Mouse (Mus musculus): ENCODE results near the gene S100a2. TPM values are rescaled to one million over a fixed set of nuclear protein-coding genes. Genes with fewer than 3 reads are reported as not detected.

S100a2 gene
- polyA plus RNA-seq, 1 experiment from 2014 or later, result not detected

- Histone ChIP-seq H3K36me3 (replicated peaks) (no peaks in the 10 kb centered on the region), H3K4me2 (no peak overlapping the region), H3K27ac (no peak overlapping the region), H3K27me3 (replicated peaks) (no peaks in the 10 kb centered on the region), H3K4me1 (no peaks in the 10 kb centered on the region), H3K9me3 (no peaks in the 10 kb centered on the region), H3K9ac (no peak overlapping the region), H3K4me3 (no peak overlapping the region)
- WGBS, result 86% methylated on average over 3 of the region's 3 CpGs
- no peak for ATAC-seq (replicated peaks)
Observed at GRCm38 (mm10) chr3:90599401-90599800, 9.4 kb downstream of the S100a2 start.

- 88% methylated on average over 6 of the region's 6 CpGs for WGBS
Observed at GRCm38 (mm10) chr3:90600036-90600435, 10.0 kb downstream of the S100a2 start.

GRCm38 (mm10) chr3:90600458-90601195, 10.6 kb downstream of the S100a2 start:
- Histone ChIP-seq H3K27me3 (replicated peaks) (no peaks in the 10 kb centered on the region), H3K36me3 (replicated peaks) (no peaks in the 10 kb centered on the region), H3K4me3 (no peak overlapping the region), H3K4me2 (no peak overlapping the region), H3K27ac (no peak overlapping the region), H3K9me3 (no peaks in the 10 kb centered on the region), H3K9ac (no peak overlapping the region), H3K4me1 (no peaks in the 10 kb centered on the region)
- ATAC-seq (replicated peaks), result no peak
- 83% methylated on average over 8 of the region's 8 CpGs for WGBS

More at GRCm38 (mm10) chr3:90600036-90600435, 10.0 kb downstream of the S100a2 start:
- Histone ChIP-seq H3K9ac (no peak overlapping the region), H3K27me3 (replicated peaks) (no peaks in the 10 kb centered on the region), H3K4me3 (no peak overlapping the region), H3K27ac (no peak overlapping the region), H3K9me3 (no peaks in the 10 kb centered on the region), H3K4me1 (no peaks in the 10 kb centered on the region), H3K4me2 (no peak overlapping the region), H3K36me3 (replicated peaks) (no peaks in the 10 kb centered on the region)
- no peak for ATAC-seq (replicated peaks)

GRCm38 (mm10) chr3:90601486-90602110, 11.6 kb downstream of the S100a2 start, which contains the start of gene Gm42674:
Gene Gm42674, plus strand, starts transcription at chr3:90601904.
- no peaks in the 10 kb centered on the region for H3K9me3 ChIP-seq
- no peaks in the 10 kb centered on the region for H3K36me3 ChIP-seq (replicated peaks)
- H3K4me2 ChIP-seq, result no peak within 1 kb of the TSS
- H3K4me3 ChIP-seq, result no peak within 1 kb of the TSS
- H3K9ac ChIP-seq, result no peak within 1 kb of the TSS
- no peak within 1 kb of the TSS for H3K27ac ChIP-seq
- no peaks in the 10 kb centered on the region for H3K4me1 ChIP-seq
- no peak for ATAC-seq (replicated peaks)
- WGBS, result 88% methylated on average over 11 of the region's 11 CpGs
- no peaks in the 10 kb centered on the region for H3K27me3 ChIP-seq (replicated peaks)

GRCm38 (mm10) chr3:90603623-90604022, 13.6 kb downstream of the S100a2 start, which contains the start of gene S100a4:
Gene S100a4, plus strand, starts transcription at chr3:90603771.
- H3K9ac ChIP-seq, result no peak within 1 kb of the TSS
- no peaks in the 10 kb centered on the region for H3K27me3 ChIP-seq (replicated peaks)
- WGBS, result 64% methylated on average over 3 of the region's 3 CpGs
- no peaks in the 10 kb centered on the region for H3K36me3 ChIP-seq (replicated peaks)
- no peaks in the 10 kb centered on the region for H3K4me1 ChIP-seq
- H3K4me2 ChIP-seq, result no peak within 1 kb of the TSS
- no peak within 1 kb of the TSS for H3K27ac ChIP-seq
- H3K9me3 ChIP-seq, result no peaks in the 10 kb centered on the region
- no peak within 1 kb of the TSS for H3K4me3 ChIP-seq
- no peak for ATAC-seq (replicated peaks)

GRCm38 (mm10) chr3:90604416-90604815, 14.4 kb downstream of the S100a2 start:
- H3K9ac ChIP-seq, result no peak overlapping the region
- H3K4me1 ChIP-seq, result no peaks in the 10 kb centered on the region
- H3K36me3 ChIP-seq (replicated peaks), result no peaks in the 10 kb centered on the region
- H3K27me3 ChIP-seq (replicated peaks), result no peaks in the 10 kb centered on the region
- H3K9me3 ChIP-seq, result no peaks in the 10 kb centered on the region
- H3K4me2 ChIP-seq, result no peak overlapping the region
- no peak overlapping the region for H3K4me3 ChIP-seq
- WGBS, result 64% methylated on average over 4 of the region's 4 CpGs
- H3K27ac ChIP-seq, result no peak overlapping the region
- 0 out of 2 replicates have a peak, but pooled peaks have one; percentile 14 for ATAC-seq (replicated peaks)

GRCm38 (mm10) chr3:90605049-90605448, 15.0 kb downstream of the S100a2 start:
- ATAC-seq (replicated peaks), result no peak
- WGBS, result 83% methylated on average over 3 of the region's 3 CpGs
- H3K27me3 ChIP-seq (replicated peaks), result no peaks in the 10 kb centered on the region
- no peak overlapping the region for H3K4me3 ChIP-seq
- H3K9ac ChIP-seq, result no peak overlapping the region
- no peaks in the 10 kb centered on the region for H3K36me3 ChIP-seq (replicated peaks)
- no peak overlapping the region for H3K4me2 ChIP-seq
- no peak overlapping the region for H3K27ac ChIP-seq
- H3K4me1 ChIP-seq, result no peaks in the 10 kb centered on the region
- H3K9me3 ChIP-seq, result no peaks in the 10 kb centered on the region

GRCm38 (mm10) chr3:90605736-90606135, 15.7 kb downstream of the S100a2 start:
- ATAC-seq (replicated peaks), result no peak
- 87% methylated on average over 2 of the region's 2 CpGs for WGBS

GRCm38 (mm10) chr3:90606185-90606584, 16.1 kb downstream of the S100a2 start:
- H3K9ac ChIP-seq, result no peak overlapping the region
- no peaks in the 10 kb centered on the region for H3K36me3 ChIP-seq (replicated peaks)
- ATAC-seq (replicated peaks), result no peak
- WGBS, result 90% methylated on average over 6 of the region's 6 CpGs
- no peak overlapping the region for H3K4me2 ChIP-seq
- no peaks in the 10 kb centered on the region for H3K9me3 ChIP-seq
- H3K4me3 ChIP-seq, result no peak overlapping the region
- no peaks in the 10 kb centered on the region for H3K4me1 ChIP-seq
- no peak overlapping the region for H3K27ac ChIP-seq
- H3K27me3 ChIP-seq (replicated peaks), result no peaks in the 10 kb centered on the region

More at GRCm38 (mm10) chr3:90605736-90606135, 15.7 kb downstream of the S100a2 start:
- Histone ChIP-seq H3K4me1 (no peaks in the 10 kb centered on the region), H3K4me2 (no peak overlapping the region), H3K9ac (no peak overlapping the region), H3K36me3 (replicated peaks) (no peaks in the 10 kb centered on the region), H3K9me3 (no peaks in the 10 kb centered on the region), H3K27ac (no peak overlapping the region), H3K4me3 (no peak overlapping the region), H3K27me3 (replicated peaks) (no peaks in the 10 kb centered on the region)

GRCm38 (mm10) chr3:90607361-90607760, 17.3 kb downstream of the S100a2 start:
- H3K4me2 ChIP-seq, result no peak overlapping the region
- no peak overlapping the region for H3K9ac ChIP-seq
- no peaks in the 10 kb centered on the region for H3K4me1 ChIP-seq
- H3K36me3 ChIP-seq (replicated peaks), result no peaks in the 10 kb centered on the region
- no peak overlapping the region for H3K27ac ChIP-seq
- no peak overlapping the region for H3K4me3 ChIP-seq
- no peak for ATAC-seq (replicated peaks)
- no peaks in the 10 kb centered on the region for H3K27me3 ChIP-seq (replicated peaks)
- no peaks in the 10 kb centered on the region for H3K9me3 ChIP-seq
- 90% methylated on average over 3 of the region's 3 CpGs for WGBS

- Histone ChIP-seq H3K36me3 (replicated peaks) (no peaks in the 10 kb centered on the region), H3K9ac (no peak within 1 kb of the TSS), H3K4me2 (no peak within 1 kb of the TSS), H3K4me1 (peaks cover 7% of the 10 kb centered on the region), H3K27me3 (replicated peaks) (peaks cover under 1% of the 10 kb centered on the region), H3K27ac (no peak within 1 kb of the TSS), H3K9me3 (no peaks in the 10 kb centered on the region), H3K4me3 (no peak within 1 kb of the TSS)
- 65% methylated on average over 3 of the region's 3 CpGs for WGBS
- no peak for ATAC-seq (replicated peaks)
Observed at GRCm38 (mm10) chr3:90608223-90608622, 18.2 kb downstream of the S100a2 start, which contains the start of gene S100a5. Gene S100a5, plus strand, starts transcription at chr3:90608523.

GRCm38 (mm10) chr3:90609102-90609501, 19.1 kb downstream of the S100a2 start:
- no peak overlapping the region for H3K9ac ChIP-seq
- H3K4me1 ChIP-seq, result peaks cover 7% of the 10 kb centered on the region
- H3K36me3 ChIP-seq (replicated peaks), result no peaks in the 10 kb centered on the region
- ATAC-seq (replicated peaks), result no peak
- H3K27ac ChIP-seq, result no peak overlapping the region
- no peak overlapping the region for H3K4me3 ChIP-seq
- no peaks in the 10 kb centered on the region for H3K9me3 ChIP-seq
- H3K27me3 ChIP-seq (replicated peaks), result peaks cover 4% of the 10 kb centered on the region
- H3K4me2 ChIP-seq, result no peak overlapping the region

Measured in midbrain, embryonic 15.5 days (tissue).